Mouse (Mus musculus): ENCODE results near the gene Gstm2. TPM values are rescaled to one million over a fixed set of nuclear protein-coding genes. Genes with fewer than 3 reads are reported as not detected.

Gstm2 gene
- polyA plus RNA-seq (2015; fragmentation: Nextera tagmentation; extraction: Ambion mirVana): 148 and 155 TPM in 2 replicates

DNA sequence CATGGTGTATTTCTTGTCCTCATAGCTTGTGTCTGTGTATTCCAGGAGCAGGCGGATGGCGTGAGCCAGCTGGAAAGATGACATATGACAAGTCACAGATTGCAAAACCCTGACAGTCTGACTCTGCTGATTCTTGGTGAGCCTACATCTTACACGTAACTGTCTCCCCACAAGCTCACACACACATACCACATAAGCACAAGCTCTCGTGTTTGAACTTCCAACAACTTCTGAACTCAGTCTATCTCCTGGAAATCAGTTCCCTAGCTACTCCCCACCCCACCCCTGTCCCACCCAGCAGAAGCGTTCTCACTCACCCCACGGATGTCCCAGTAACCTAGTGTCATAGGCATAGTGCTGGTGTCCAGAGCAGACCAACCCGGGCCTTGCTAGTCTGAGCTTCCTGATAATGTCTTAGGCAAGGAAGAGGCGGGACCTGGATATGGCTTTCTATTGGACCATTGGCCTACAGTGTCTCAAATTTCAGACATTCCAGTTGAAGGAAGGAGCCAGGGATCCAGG lies at the start of gene Gstm2:
Gene Gstm2, minus strand, starts transcription at position 413 of the 522 bp plus-strand sequence.
- DNase-seq (ENCODE audit: low spot score): peak; percentile 94
- Histone ChIP-seq H3K27me3 (ENCODE audit: insufficient read depth, low read length) (no peaks in the 10 kb centered on the region), H3K4me3 (replicated peaks; ENCODE audit: low read depth, low read length) (peak within 1 kb of the TSS; percentile 18; the same call in 1 of the 2 replicates), H3K9ac (ENCODE audit: low read depth, low read length) (0 out of 2 replicates have a peak within 1 kb of the TSS, but pooled peaks have one; percentile 18), H3K36me3 (ENCODE audit: insufficient read depth, low read length) (no peaks in the 10 kb centered on the region), H3K27ac (peak within 1 kb of the TSS; percentile 33; the same call in 1 of the 2 replicates), H3K4me2 (ENCODE audit: low read length) (peak within 1 kb of the TSS; percentile 39), H3K4me1 (replicated peaks; ENCODE audit: insufficient read depth, low read length) (peaks cover 4% of the 10 kb centered on the region; the same call in 1 of the 2 replicates), H3K9me3 (replicated peaks; ENCODE audit: low read length) (no peaks in the 10 kb centered on the region)
- WGBS: 32% methylated on average over 8 of the region's 8 CpGs
- TF ChIP-seq CTCF (IDR thresholded peaks at IDR 0.05; ENCODE audit: low read depth): no peak
- ATAC-seq (replicated peaks; ENCODE audit: low FRiP score, low read depth): peak; percentile 91

DNA sequence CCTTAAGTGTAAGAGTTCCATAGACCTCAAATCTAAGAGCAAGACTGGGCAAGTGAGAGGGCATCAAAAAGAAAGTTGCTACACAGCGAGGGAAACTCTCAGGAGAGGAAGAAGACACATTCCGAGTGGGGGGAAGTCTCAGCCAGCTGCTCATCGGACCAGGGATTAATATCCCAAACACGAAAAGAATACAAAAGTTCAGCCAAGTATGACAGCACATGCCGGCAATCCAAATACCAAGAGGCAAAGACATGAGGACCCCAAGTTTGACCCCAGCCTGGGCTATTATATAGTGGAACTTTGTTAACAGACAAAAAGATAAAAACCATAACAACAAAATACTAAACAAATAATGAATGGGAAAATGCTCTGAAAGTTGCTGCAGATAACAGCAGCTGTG lies 46.9 kb upstream of the Gstm2 start:
- H3K36me3 ChIP-seq (ENCODE audit: insufficient read depth, low read length): no peaks in the 10 kb centered on the region
- 27% methylated on average over 5 of the region's 5 CpGs for WGBS
- no peaks in the 10 kb centered on the region for H3K9me3 ChIP-seq (replicated peaks; ENCODE audit: low read length)
- DNase-seq (ENCODE audit: low spot score): peak; percentile 77
- no peaks in the 10 kb centered on the region for H3K4me1 ChIP-seq (replicated peaks; ENCODE audit: insufficient read depth, low read length)
- no peak for TF ChIP-seq CTCF (IDR thresholded peaks at IDR 0.05; ENCODE audit: low read depth)
- H3K9ac ChIP-seq (ENCODE audit: low read depth, low read length): no peak overlapping the region
- H3K27me3 ChIP-seq (ENCODE audit: insufficient read depth, low read length): no peaks in the 10 kb centered on the region
- no peak overlapping the region for H3K4me3 ChIP-seq (replicated peaks; ENCODE audit: low read depth, low read length)
- no peak overlapping the region for H3K27ac ChIP-seq
- no peak for ATAC-seq (replicated peaks; ENCODE audit: low FRiP score, low read depth)
- H3K4me2 ChIP-seq (ENCODE audit: low read length): no peak overlapping the region

DNA sequence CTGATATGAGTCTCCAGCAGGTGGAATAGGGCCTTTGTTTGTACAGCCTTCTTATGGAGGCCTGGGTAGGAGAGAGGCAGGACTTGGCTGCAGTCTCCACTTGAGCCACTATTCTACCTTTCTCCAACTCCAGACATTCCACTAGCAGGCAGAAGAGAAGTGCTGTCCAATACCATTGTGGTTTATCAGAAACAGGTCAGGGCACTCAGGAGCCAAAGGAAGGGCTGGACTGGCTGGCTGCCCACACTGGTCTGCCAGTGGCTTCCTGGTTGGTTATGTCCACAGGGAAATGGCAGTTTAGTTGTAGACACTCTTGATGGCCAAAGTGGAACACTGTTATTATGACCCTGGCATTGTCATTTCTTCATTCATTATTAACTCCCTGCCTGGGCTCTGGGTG lies 45.9 kb upstream of the Gstm2 start:
- Histone ChIP-seq H3K27me3 (ENCODE audit: insufficient read depth, low read length) (no peaks in the 10 kb centered on the region), H3K27ac (no peak overlapping the region), H3K4me2 (ENCODE audit: low read length) (no peak overlapping the region), H3K9ac (ENCODE audit: low read depth, low read length) (no peak overlapping the region), H3K9me3 (replicated peaks; ENCODE audit: low read length) (no peaks in the 10 kb centered on the region), H3K4me1 (replicated peaks; ENCODE audit: insufficient read depth, low read length) (no peaks in the 10 kb centered on the region), H3K36me3 (ENCODE audit: insufficient read depth, low read length) (no peaks in the 10 kb centered on the region), H3K4me3 (replicated peaks; ENCODE audit: low read depth, low read length) (no peak overlapping the region)
- no peak for ATAC-seq (replicated peaks; ENCODE audit: low FRiP score, low read depth)
- no peak for DNase-seq (ENCODE audit: low spot score)
- TF ChIP-seq CTCF (IDR thresholded peaks at IDR 0.05; ENCODE audit: low read depth): no peak

DNA sequence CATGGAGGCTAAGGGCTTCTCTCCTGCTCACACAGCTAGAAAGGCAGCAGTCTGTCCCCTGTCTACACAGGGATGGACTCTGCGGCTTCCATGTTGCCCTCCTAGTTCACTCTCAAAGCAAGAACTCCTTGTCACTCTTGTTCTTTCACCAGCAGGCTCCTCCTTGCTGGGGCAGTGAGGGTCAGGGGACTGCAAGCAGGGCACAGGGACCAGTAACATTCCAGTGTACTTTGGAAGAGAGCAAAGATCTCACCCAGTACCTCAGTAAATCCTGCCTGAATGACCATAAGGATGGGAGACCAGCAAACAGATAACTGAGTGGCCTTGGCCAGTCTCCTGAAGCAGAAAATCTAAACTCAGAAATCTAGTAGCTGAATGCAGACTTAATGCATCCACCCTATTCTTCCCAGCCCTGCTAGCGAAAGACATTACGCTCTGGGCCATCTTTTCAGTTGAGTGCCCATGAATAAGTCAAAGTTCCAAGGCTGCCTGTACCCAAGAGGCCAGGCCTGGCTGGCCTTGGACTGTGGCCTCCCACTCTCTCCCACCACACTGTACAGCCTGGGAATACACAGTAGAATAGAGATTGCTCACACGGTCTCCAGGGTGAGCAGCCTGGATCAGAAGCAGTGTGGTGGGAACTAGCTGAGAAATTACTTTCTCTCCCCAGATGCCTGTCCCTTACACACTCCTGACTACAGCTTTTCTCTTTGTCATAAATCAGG lies 42.5 kb upstream of the Gstm2 start:
- Histone ChIP-seq H3K4me3 (replicated peaks; ENCODE audit: low read depth, low read length) (no peak overlapping the region), H3K36me3 (ENCODE audit: insufficient read depth, low read length) (no peaks in the 10 kb centered on the region), H3K9me3 (replicated peaks; ENCODE audit: low read length) (no peaks in the 10 kb centered on the region), H3K4me1 (replicated peaks; ENCODE audit: insufficient read depth, low read length) (no peaks in the 10 kb centered on the region), H3K9ac (ENCODE audit: low read depth, low read length) (no peak overlapping the region), H3K4me2 (ENCODE audit: low read length) (no peak overlapping the region), H3K27me3 (ENCODE audit: insufficient read depth, low read length) (no peaks in the 10 kb centered on the region), H3K27ac (peak overlapping the region; percentile 60)
- DNase-seq (ENCODE audit: low spot score) (no peak), ATAC-seq (replicated peaks; ENCODE audit: low FRiP score, low read depth) (peak; percentile 78)
- no peak for TF ChIP-seq CTCF (IDR thresholded peaks at IDR 0.05; ENCODE audit: low read depth)
- WGBS: 69% methylated on average over 4 of the region's 4 CpGs

DNA sequence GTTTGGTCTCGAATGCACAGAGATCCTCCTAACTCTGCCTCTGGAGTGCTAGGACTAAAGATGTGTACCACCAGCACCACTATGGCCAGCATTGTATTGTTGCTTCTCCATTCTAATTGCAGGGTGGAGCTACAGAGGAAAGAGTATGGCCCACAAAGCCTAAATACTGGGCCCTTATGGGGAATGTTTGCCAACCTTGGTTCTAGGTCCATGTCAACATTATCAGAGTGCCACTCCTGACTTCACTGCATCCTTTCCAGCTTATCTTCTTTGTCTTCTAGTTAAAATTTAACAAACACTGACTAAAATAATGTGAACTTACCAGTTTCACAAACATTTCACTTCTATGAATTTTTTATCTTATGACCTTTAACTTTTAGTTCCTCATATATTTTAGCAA lies 40.3 kb upstream of the Gstm2 start:
- Histone ChIP-seq H3K4me1 (replicated peaks; ENCODE audit: insufficient read depth, low read length) (no peaks in the 10 kb centered on the region), H3K9ac (ENCODE audit: low read depth, low read length) (no peak overlapping the region), H3K36me3 (ENCODE audit: insufficient read depth, low read length) (no peaks in the 10 kb centered on the region), H3K27me3 (ENCODE audit: insufficient read depth, low read length) (no peaks in the 10 kb centered on the region), H3K4me2 (ENCODE audit: low read length) (no peak overlapping the region), H3K9me3 (replicated peaks; ENCODE audit: low read length) (no peaks in the 10 kb centered on the region), H3K4me3 (replicated peaks; ENCODE audit: low read depth, low read length) (no peak overlapping the region), H3K27ac (no peak overlapping the region)
- DNase-seq (ENCODE audit: low spot score): no peak
- WGBS: 88% methylated on average over 1 of the region's 1 CpGs
- ATAC-seq (replicated peaks; ENCODE audit: low FRiP score, low read depth): no peak
- TF ChIP-seq CTCF (IDR thresholded peaks at IDR 0.05; ENCODE audit: low read depth): no peak

DNA sequence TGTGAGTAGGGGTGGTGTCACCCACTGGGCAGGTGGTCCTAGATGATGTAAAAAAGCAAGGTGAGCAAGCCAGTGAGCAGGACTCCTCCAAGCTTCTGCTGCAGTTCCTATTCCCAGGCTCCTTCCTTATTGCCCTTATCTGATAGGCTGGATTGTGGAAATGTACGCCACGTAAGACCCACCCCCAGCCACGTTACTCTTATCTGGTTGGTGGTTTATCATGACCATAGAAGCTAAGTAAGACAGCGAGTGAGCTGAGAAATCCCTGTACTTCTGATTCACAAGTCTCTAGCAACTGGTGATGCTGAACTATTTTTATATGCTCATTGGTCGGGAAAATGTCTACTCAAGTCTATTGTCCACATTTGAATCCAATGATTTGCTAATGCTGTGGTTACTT lies 39.8 kb upstream of the Gstm2 start:
- H3K4me2 ChIP-seq (ENCODE audit: low read length): no peak overlapping the region
- no peak overlapping the region for H3K9ac ChIP-seq (ENCODE audit: low read depth, low read length)
- no peak for ATAC-seq (replicated peaks; ENCODE audit: low FRiP score, low read depth)
- no peak overlapping the region for H3K4me3 ChIP-seq (replicated peaks; ENCODE audit: low read depth, low read length)
- no peaks in the 10 kb centered on the region for H3K27me3 ChIP-seq (ENCODE audit: insufficient read depth, low read length)
- H3K36me3 ChIP-seq (ENCODE audit: insufficient read depth, low read length): no peaks in the 10 kb centered on the region
- peak; percentile 72 for DNase-seq (ENCODE audit: low spot score)
- no peak overlapping the region for H3K27ac ChIP-seq
- no peaks in the 10 kb centered on the region for H3K9me3 ChIP-seq (replicated peaks; ENCODE audit: low read length)
- no peak for TF ChIP-seq CTCF (IDR thresholded peaks at IDR 0.05; ENCODE audit: low read depth)
- H3K4me1 ChIP-seq (replicated peaks; ENCODE audit: insufficient read depth, low read length): no peaks in the 10 kb centered on the region
- WGBS: 74% methylated on average over 5 of the region's 5 CpGs

Data from kidney, postnatal 0 days (tissue).